Mouse (Mus musculus): ENCODE measurements around the gene 0610012G03Rik.
"Not testable (repeated sequence)": the region's sequence is repeated elsewhere in the genome, so short reads cannot be mapped to it uniquely, and the experiment has no call there.

Gene 0610012G03Rik

GRCm38 (mm10) chr16:31948345-31948774, at the start of gene 0610012G03Rik, which contains the start of gene Ncbp2:
Gene 0610012G03Rik (minus strand): TSS chr16:31948494.
Gene Ncbp2 (plus strand): TSS chr16:31948513.
- peak; percentile 94 for DNase-seq (ENCODE audit: low spot score)

GRCm38 (mm10) chr16:31996371-31996770, 48.1 kb upstream of the 0610012G03Rik start:
- DNase-seq (ENCODE audit: low spot score), result no peak

GRCm38 (mm10) chr16:31993946-31994345, 45.7 kb upstream of the 0610012G03Rik start:
- no peak for DNase-seq (ENCODE audit: low spot score)

- no peak for DNase-seq (ENCODE audit: low spot score)
Measured at GRCm38 (mm10) chr16:31993195-31993594, 44.9 kb upstream of the 0610012G03Rik start.

GRCm38 (mm10) chr16:31992039-31992438, 43.7 kb upstream of the 0610012G03Rik start:
- no peak for DNase-seq (ENCODE audit: low spot score)

- DNase-seq (ENCODE audit: low spot score), result no peak
Measured at GRCm38 (mm10) chr16:31980946-31981345, 32.7 kb upstream of the 0610012G03Rik start.

- no peak for DNase-seq (ENCODE audit: low spot score)
Measured at GRCm38 (mm10) chr16:31979501-31979900, 31.2 kb upstream of the 0610012G03Rik start.

- no peak for DNase-seq (ENCODE audit: low spot score)
Measured at GRCm38 (mm10) chr16:31975258-31975657, 27.0 kb upstream of the 0610012G03Rik start.

- DNase-seq (ENCODE audit: low spot score), result no peak
Measured at GRCm38 (mm10) chr16:31963224-31963623, 14.9 kb upstream of the 0610012G03Rik start.

- no peak for DNase-seq (ENCODE audit: low spot score)
Measured at GRCm38 (mm10) chr16:31947901-31948316, 385 bp downstream of the 0610012G03Rik start.

- DNase-seq (ENCODE audit: low spot score), result no peak
Measured at GRCm38 (mm10) chr16:31947333-31947732, 961 bp downstream of the 0610012G03Rik start.

- DNase-seq (ENCODE audit: low spot score), result not testable (repeated sequence)
Measured at GRCm38 (mm10) chr16:31945986-31946385, 2.3 kb downstream of the 0610012G03Rik start.

- DNase-seq (ENCODE audit: low spot score), result no peak
Measured at GRCm38 (mm10) chr16:31945372-31945771, 2.9 kb downstream of the 0610012G03Rik start.

GRCm38 (mm10) chr16:31944698-31945255, 3.5 kb downstream of the 0610012G03Rik start:
- DNase-seq (ENCODE audit: low spot score), result no peak

GRCm38 (mm10) chr16:31943980-31944379, 4.3 kb downstream of the 0610012G03Rik start:
- DNase-seq (ENCODE audit: low spot score), result no peak

GRCm38 (mm10) chr16:31940586-31940985, 7.7 kb downstream of the 0610012G03Rik start:
- DNase-seq (ENCODE audit: low spot score), result no peak

- no peak for DNase-seq (ENCODE audit: low spot score)
Measured at GRCm38 (mm10) chr16:31938856-31939255, 9.4 kb downstream of the 0610012G03Rik start.

GRCm38 (mm10) chr16:31936568-31936967, 11.7 kb downstream of the 0610012G03Rik start:
- no peak for DNase-seq (ENCODE audit: low spot score)

GRCm38 (mm10) chr16:31935091-31935979, 13.0 kb downstream of the 0610012G03Rik start:
- DNase-seq (ENCODE audit: low spot score), result no peak

GRCm38 (mm10) chr16:31934550-31935010, 13.7 kb downstream of the 0610012G03Rik start:
- no peak for DNase-seq (ENCODE audit: low spot score)

- DNase-seq (ENCODE audit: low spot score), result no peak
Measured at GRCm38 (mm10) chr16:31933751-31934549, 14.3 kb downstream of the 0610012G03Rik start, which contains the start of gene Pigz. Gene Pigz (plus strand): TSS chr16:31933851.

Measured in urinary bladder, postnatal 10 days (tissue).